Mouse (Mus musculus) bone marrow, adult 2 months (tissue): ENCODE data around the gene Tmsb10.

Source experiments
- CTCF ChIP-seq: fragments of 200-500 bp; IDR thresholded peaks from 2 replicates; pipeline ENCODE4 v1.5.1; 2011; ENCODE audit warnings: low read length, control low read depth; ENCODE audit not compliant: control insufficient read depth, insufficient read depth
- POLR2A ChIP-seq: fragments of 200-500 bp; IDR thresholded peaks from 2 replicates; pipeline ENCODE4 v1.6.1; 2011; ENCODE audit warnings: low read depth, mild to moderate bottlenecking, control low read depth, low read length, borderline replicate concordance; ENCODE audit not compliant: control insufficient read depth

DNA sequence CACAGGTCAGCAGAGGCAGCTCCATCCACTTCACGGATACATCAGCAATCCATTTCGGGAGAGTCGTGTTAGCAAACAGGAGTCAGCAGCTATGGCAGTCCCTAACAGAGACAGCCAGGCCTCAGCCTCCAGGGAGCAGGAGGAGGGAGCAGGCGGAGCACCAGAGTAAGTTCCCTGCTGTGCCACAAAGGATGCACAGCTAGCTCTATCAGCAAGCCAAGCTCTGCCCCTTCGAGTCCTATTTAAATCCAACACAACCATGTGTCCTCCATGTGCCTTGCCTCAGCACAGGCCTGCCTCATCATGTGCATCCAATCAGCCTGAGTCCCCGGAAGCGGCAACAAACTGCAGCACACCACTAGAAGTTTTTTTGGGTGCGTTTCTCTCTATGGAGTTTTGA, 35.2 kb downstream of the Tmsb10 start:
- TF ChIP-seq CTCF (no peak), POLR2A (no peak)
